Mouse (Mus musculus) adrenal gland (tissue): ENCODE data around the gene Rnf34.

ENCODE experiments used
- intact Hi-C: fragments of 180-260 bp; cut with DNase I; formaldehyde crosslinking; loops from one replicate; pipeline ENCODE4 v1.15.1; 2025

Gene Rnf34

DNA sequence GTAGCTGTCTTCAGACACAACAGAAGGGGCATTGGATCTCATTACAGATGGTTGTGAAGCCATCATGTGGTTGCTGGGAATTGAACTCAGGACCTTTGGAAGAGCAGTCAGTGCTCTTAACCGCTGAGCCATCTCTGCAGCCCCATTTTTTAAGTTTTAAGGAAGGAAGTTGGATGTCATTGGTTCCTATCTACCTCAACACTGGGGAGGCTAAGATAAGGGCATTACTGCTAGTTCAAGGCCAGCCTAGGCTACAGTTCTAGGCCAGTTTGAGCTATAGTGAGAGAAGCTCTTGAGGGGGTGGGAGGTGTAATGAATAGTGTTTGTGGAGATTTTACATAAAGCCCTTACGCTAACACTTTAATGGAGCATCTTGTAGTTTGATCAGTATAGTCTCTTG lies 13.2 kb downstream of the Rnf34 start:
- intact Hi-C loops = no loop called here

DNA sequence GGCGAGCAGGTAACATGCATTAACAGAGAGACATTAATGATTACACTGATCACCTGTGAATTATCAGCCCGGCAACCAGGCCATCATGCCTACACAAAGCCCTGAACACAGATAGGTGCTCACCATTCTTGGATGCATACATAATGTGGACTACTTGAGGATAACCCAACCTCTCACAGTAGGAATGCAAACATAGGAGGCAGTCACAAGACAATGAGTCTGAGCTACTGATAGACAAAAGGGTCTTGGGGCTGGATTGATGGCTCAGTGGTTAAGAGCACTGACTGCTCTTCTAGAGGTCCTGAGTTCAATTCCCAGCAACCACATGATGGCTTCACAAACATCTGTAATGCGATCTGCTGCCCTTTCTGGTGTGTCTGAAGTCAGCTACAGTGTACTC lies 22.8 kb downstream of the Rnf34 start:
- intact Hi-C loops = no loop called here

DNA sequence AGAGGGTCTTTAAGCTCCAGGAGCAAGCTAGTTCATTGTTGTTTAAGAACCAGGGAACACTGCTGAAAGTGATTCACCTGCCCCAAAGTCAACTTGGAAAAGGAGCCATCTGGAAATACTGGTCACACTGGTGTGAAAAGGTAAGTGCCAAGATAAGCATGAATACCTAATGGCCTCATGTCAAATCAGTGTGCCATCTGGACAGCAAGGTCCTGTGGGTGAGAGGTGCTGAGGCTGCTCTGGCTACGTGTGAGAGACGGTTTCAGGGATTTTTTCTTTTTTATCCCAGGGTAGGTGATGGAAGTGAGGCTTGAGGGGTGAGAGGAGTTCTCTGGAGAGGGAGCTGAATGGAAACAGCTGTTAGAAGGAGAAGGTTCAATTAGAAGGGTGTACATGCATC lies 23.7 kb downstream of the Rnf34 start:
- intact Hi-C loops = no loop called here

DNA sequence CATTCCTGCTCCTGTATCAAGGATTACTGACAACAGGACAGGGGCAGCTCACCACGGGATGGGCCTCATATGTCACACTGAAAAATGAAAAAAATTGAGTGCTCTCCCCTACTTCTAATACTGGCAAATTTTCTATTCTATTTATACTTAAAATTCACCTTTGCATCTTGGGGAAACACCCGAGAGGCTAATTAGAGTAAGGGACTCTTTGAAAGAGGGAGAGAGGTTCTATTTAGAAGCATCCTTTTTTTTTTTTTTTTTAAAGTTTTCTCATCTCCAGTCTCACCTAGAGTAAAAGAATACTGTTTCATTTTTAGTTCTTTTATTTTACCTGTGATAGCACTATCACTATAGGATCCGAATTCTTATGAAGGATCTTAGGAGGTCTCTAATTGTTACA lies 24.5 kb downstream of the Rnf34 start:
- intact Hi-C loops = no loop called here

DNA sequence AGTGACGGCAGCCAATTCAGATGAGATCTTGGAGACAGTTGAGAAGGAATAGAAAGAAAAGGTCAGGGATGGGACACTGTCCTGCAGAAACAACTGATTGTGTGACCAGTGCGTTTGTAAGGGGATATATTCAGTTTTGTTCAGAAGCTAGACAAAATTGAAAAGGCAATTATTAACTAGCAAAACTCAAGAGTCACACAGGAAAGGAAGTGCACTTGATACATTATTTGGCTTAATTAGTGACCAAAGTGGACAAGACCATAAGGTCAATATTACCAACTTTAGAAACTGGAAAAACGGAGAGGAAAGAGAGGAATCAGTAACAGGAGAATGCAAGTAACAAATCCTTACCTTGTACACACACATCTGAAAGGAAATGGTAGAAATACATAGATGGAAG lies 26.8 kb downstream of the Rnf34 start:
- intact Hi-C loops = no loop called here

DNA sequence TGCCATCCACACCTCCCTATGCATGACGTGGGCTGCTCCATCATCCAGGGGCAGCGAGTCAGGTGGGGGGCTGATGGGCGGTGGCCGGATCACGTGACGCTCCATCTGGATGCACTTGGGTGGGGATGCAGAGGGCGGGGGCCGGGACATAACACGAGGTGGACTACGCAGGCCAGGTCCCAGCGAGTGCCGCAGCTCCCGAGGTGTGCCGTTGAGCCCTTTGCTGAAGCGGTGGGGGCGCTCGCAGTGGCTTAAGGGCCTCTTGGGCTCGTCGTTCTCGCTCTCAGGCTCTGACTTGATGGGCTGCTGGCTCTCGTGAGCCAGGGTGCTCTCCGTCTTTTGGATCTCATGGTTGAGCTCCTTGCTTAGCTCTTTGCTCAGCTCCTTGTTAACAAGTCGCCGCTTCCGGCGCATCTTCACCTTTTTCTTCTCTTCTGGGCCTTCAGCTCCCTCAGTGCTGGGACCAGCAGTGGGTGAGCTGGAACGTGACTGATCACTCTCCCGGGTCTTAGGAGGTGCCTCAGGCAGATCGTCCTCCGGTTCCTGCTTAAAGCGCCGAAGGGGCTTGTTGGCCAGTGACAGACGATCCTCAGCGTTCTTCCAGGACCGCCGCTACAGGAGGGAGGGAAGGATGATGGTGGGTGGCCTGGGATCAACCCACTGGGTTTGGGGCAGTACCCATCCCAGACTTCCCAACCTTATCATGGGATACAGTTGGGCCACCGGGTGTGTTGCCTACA lies 30.6 kb downstream of the Rnf34 start:
- intact Hi-C loops = loop anchor here (5.0 kb wide), 1 partner anchor 68 kb away; no protein-coding TSS in a partner anchor

DNA sequence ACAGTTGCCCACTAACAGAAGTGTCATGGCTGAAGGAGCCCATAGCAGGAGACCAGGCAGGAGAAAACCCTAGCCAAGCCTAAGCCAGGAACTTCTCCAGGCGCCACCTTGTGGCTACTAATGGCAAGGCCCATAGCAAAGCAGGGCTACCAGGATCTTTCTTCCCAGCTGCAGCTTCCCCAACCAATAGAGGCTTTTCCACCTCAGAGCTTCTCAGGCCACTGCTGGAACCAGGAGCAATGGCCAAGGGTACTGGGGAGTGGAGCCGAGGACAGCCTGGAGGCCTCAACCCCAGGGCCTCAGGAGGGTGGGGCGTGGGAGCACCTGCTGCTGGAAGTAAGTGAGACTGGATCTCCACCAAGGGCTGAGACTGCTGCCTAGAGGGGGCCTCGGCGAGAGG lies 31.5 kb downstream of the Rnf34 start:
- intact Hi-C loops = loop anchor here (5.0 kb wide), 1 partner anchor 69 kb away; no protein-coding TSS in a partner anchor

DNA sequence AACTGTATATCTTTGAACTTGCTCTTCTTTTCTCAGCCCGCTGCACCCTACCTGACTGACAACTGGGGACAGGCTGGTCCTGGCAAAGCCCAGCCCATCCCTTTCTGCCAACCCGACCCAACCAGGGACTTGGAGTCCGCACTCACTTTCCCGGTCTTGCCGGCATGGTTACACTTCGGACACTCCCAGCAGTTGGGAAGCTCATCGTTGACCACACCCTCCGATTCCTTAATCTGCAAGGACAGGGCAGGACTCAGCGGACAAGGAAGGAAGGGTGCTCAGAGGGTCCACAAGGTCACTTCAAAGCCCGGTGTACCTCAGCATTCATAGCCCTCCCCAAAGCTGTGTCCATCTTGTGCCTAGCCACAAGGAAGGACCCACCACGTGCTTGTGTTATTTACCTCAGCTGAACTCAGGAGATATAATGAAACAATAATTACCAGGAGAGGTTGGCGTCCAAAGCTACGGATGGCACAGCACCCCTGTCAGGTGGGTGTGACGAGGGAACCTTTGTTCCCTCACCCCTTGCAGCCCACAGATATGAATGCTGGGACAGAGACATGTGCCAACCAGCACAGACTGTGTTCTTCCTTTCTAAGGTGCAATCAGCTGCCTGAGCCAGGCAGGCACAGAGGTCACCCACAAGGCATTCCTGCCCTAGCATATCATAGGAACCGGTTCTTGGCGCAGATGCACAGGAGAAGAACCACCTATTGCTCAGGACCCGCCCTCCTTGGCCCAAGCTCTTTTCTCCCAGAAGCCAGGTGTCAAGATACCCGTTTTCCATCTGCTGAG lies 32.6 kb downstream of the Rnf34 start:
- intact Hi-C loops = loop anchor here (5.0 kb wide), 1 partner anchor 70 kb away; no protein-coding TSS in a partner anchor

DNA sequence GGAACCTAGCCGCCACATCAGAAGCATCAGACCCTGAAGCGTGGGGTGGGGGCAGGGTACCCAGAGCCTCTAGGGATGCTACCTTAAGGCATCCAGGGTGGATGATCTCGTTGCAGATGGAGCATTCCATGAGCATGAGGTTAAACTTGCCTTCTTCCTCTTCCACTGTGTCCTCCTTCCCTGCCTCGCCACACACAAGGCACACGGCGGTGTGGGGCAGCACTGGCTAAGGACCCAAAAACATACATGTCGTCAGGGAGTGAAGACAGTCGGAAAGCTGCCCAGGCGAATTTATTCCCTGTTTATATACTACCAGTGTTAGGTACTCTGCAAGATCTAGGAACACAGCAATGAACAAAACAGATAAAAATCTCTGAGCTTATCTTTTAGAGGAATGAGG lies 33.4 kb downstream of the Rnf34 start:
- intact Hi-C loops = loop anchor here (5.0 kb wide), 1 partner anchor 71 kb away; no protein-coding TSS in a partner anchor

DNA sequence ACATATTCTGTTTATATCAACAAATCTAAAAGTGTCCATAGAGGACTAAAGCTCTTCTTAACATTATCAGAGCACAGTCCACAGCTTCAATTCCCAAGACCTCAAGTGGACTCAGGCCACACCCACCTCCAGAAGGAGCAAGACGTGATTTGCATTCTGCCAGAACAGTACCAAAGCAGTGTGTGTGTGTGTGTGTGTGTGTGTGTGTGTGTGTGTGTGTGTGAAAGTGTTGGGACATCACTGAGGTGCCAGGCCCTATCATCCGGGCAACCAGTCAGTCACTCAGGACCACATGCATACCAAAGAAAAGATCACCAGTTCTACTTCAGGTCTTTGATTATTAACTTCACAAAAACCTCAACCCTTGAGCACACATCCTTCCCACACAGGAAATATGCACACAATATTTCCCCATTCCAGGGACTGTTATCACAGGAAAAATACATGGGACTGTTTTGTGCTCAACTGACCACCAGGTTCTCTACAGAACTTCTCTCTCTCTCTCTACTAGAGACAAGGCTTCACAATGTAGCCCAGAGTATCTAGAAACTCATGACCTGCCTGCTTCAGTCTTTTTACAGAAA lies 33.9 kb downstream of the Rnf34 start:
- intact Hi-C loops = loop anchor here (5.0 kb wide), 1 partner anchor 71 kb away; no protein-coding TSS in a partner anchor

DNA sequence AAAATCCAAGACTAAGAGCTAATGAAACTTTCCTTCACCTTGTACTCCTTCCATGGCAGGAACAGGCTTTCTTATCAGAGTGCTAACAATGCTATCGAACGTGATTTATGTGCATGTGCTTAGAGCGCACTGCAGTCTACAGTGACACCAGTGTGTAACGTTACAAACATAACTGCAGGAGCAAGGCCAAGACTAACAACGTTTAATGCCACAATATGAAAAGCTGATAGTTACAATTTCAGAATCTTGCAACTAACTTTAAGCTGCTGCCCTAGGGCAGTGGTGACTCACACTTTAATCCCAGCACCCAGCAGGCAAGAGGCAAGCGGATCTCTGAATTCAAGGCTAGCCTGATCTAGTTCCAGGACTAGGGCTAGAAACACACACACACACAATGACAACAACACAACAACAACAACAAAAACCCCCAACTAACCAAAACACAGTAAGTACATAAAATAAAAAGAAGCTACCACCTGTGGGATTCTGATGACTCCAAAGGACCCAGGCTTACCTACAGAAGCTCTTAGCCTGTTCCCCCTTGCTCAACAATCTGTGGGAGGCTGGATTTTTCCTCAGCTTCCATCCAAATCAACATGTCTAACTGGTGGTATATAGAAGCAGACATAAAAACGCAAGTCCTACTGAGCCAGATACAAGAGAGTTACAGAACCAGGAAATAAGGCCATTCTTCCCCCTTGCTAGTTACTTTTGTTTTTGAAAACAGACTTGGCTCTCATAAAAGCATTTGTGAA lies 34.9 kb downstream of the Rnf34 start:
- intact Hi-C loops = loop anchor here (5.0 kb wide), 1 partner anchor 72 kb away; no protein-coding TSS in a partner anchor

DNA sequence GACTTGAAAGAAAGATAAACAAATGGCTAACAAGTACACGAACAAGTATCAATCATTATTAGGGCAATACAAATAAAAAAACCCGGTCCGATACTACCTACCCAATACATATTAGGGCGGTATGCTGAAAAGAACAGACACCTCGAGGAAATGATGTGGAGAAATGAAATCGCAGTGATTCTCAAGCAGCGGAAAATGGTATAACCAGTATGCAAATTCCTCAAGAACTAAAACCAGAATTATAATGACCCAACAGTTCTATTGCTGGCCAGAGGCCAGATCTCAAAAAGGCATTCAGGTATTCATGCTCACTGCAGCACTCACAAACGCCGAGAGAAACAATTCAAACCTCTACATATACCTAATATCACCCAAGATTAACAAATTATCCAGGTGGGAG lies 37.2 kb downstream of the Rnf34 start:
- intact Hi-C loops = no loop called here

DNA sequence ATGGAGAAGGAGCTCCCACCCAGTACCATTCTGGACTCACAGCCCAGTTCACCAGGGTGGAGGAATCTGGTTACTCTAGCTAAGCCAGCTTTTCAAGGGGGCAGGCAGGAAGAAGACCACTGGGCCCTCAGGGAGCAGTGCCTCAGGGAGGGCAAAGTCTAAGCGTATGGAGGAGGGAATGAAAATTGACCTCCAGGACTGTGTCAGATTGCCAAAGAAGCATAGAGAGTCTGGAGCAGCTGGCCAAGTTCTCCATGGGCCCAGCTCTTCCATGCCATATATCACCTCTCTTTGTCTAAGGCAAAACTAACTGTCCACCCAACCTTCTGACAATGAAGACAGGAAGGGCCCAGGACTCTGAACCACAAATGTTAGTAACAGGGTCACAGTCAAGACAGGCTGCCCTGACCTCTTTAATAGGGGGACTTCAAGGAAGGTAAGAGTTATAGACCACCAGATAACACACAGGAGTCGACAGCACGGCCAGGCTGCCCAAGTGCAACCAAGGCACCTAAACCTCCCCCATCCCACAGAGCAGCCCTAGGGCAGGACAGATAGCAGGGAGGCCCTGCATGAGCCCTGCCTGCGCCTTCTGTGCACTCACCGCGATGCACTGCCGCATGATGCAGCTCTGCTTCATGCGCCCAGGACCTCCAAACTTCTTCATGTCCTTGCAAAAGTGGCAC lies 38.2 kb downstream of the Rnf34 start:
- intact Hi-C loops = no loop called here

DNA sequence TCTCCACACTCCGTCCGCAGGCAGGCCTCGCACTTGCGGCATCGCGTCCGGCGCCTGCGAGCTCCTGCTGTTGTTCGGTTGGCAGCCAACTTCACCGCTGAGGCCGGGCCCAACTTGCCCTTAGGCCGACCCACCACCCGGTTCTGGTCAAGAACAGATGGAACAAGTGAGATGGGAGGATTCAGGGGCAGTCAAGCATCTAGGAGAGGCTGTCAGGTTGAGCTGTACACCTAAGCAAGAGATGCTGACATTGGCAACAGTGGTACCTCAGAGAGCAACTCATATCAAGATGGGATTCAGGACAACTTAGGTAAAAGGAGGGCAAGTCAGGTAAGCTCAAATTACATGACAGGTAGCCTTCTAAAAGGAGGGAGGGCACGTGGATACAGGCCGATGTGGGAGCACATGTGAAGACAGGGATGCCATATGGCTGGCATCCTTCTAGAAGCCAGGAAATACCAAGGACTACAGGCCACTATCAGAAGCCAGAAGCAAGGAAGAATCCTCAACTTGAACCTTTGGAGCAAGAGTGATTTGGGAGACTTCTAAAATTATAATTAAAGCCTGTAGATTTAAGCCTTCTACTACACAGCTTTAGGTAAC lies 38.9 kb downstream of the Rnf34 start:
- intact Hi-C loops = no loop called here

DNA sequence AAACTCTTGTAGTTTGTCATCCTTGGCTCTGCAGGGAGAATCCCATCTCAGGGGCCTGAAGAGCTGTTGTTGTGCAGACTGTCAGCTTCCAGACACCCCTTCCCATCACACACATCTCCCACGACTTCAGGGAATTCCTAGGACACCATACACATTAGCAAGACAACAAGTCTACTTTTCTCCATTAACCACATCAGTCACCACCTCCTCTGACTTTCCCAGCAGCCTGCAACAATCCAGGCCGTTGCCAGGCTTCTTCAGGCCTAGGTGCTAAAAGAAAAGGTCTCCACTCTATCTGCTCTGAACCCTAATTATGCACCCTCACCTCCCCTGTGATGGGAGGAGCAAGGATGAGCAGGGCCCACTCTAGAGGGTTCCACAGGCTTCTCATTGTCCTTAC lies 40.5 kb downstream of the Rnf34 start:
- intact Hi-C loops = no loop called here

DNA sequence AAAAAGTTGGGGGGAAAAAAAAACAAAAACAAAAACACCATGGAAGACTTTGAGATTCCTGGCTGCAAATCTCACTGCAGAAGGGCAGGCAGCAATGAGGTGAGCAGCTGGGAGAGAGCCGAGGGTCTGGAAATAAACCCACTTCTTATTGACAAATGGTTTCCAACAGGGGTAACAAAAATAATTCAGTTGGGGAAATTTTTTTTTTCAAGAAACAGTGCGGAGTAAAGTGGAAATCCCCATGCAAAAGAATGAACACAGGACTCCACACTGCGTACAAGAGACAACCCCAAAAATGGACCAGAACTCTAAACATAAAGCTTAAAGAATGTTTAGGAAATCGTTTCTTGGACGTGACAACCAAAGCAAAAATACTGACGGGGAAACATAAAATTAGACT lies 43.4 kb downstream of the Rnf34 start:
- intact Hi-C loops = no loop called here

DNA sequence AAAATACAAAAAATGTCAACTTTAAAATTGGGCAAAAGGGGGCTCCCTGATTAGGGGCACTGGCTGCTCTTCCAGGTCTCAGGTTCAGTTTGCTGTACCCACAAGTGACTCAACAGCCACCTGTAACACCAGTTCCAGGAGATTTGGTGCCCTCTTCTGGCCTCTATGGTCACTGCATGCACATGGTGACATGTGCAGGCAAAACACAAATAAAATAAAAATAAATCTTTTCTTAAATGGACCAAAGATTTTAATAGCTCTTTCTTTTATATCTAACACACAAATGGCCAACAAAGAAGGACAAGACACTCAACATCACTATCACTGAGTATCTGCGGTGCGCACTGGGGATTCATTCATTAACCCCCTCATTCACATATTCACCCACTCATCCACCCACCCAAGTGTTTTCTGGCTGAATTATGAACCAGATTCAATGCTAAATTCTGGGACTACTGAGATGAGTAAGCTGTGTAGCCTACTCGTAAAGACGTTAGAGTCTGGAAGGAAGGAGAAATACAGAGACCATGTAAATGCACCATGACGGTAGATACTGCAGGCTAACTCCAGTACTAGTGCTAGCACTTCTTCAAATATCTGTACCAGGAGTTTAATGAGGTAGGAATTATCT lies 44.3 kb downstream of the Rnf34 start:
- intact Hi-C loops = no loop called here

DNA sequence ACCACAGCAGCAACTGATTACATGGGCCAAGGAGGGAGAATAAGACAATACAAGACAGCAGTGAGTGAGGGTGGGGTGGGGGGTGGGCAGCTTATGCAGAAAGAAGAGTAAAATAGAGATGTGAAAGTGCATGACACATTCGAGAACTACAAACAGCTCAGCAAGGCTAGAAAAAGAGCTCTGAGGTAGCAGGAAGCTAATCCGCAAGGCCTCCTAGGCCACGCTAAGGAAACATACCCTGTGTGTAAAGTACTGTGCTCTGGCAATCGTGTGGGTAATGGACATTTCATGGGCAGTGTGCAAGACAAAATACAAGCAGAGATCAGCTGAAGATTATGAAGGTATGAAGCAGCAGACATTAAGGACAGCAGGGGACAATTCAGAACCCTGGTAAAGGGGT lies 45.0 kb downstream of the Rnf34 start:
- intact Hi-C loops = no loop called here

DNA sequence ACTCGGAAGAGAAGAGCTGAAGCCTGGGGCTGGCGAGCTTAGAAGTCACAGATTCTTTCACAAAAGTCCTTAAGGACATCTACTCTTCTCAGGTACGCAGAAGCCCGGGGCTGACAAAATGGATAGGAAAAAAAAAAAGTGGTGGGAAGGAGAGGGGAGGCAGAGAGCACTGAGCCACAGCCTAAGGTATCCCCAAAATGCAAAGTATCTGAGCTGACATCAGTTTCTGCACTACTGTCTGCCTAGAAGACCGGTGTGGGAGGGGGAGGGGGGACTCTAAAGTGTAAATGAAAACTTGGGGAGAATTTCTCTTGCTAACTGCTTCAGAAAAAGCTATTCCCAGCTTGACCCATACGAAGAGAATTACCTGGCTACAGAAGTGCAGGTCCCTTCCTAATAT lies 48.3 kb downstream of the Rnf34 start:
- intact Hi-C loops = no loop called here
